In genomic region chr6:45938263-45938662, GRCm38 (mm10) we compare ENCODE assay signal across 22 mouse cellular contexts.
"Had no signal": no experiment of that assay in that cellular context is flagged by ENCODE, and none has a peak within 500 bp of the region (broad histone marks: within the 10 kb centered on the region; RNA-seq: fewer than 3 reads in every experiment).

No protein-coding gene starts in this region.

- ATAC-seq: hindbrain, embryonic 16.5 days; hindbrain, postnatal 0 days; inflammation-experienced regulatory T-cells, adult 6 months; intestine, embryonic 15.5 days; intestine, embryonic 16.5 days; intestine, postnatal 0 days had no signal

- DNase-seq: heart, postnatal 10 days; heart, postnatal 14 days; heart, postnatal 36 days; heart, postnatal 4 days; kidney, adult 11 months; kidney, adult 18-20 months; kidney, adult 2 months; kidney, adult 8-10 months; kidney, adult 9 months; kidney, postnatal 10 days; kidney, postnatal 14 days; kidney, postnatal 25 days; kidney, postnatal 36 days; kidney, postnatal 4 days; layer of hippocampus, adult 9-11 months; layer of hippocampus, postnatal 36 days had no signal
